Mouse (Mus musculus): ENCODE measurements around the gene E130308A19Rik. TPM values are rescaled to one million over a fixed set of nuclear protein-coding genes. Genes with fewer than 3 reads are reported as not detected.
A peak's percentile ranks its signal among the peaks of the same experiment; 100 is the strongest.

E130308A19Rik gene
- polyA plus RNA-seq, 1 experiment, result 3.0 TPM

DNA sequence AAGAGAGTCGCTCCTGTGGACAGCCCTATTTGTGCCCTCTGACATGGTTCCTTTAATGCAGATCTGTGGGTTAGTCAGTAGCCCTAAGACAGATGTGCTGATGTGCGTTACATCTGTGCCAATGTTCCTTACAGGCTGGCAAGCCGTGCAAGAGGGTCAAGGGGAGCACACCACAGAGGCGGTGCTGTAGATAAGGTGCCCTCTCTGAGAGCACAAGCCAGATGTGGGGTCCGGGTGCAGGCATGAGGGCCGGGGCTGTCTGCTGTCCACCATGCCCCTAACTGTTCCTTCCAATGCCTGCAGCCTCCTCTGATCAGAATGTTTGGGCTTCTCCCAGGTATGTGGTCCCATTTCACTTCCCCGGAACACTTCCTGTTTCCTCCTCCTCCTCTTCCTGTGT lies 138.9 kb downstream of the E130308A19Rik start:
- no peak for TF ChIP-seq POLR2AphosphoS2 (IDR thresholded peaks at IDR 0.05; ENCODE audit: insufficient read length, low read depth)
- TF ChIP-seq USF1 (IDR thresholded peaks at IDR 0.05; ENCODE audit: low read depth), result no peak
- no peak for TF ChIP-seq TCF12 (IDR thresholded peaks at IDR 0.05; ENCODE audit: insufficient read depth, poor library complexity, severe bottlenecking)
- no peak for TF ChIP-seq TCF3 (IDR thresholded peaks at IDR 0.05; ENCODE audit: insufficient read length, low read depth)
- no peak for TF ChIP-seq CEBPB (IDR thresholded peaks at IDR 0.05; ENCODE audit: insufficient read depth, poor library complexity, severe bottlenecking)
- no peak for TF ChIP-seq MYOD1 (IDR thresholded peaks at IDR 0.05; ENCODE audit: control insufficient read depth in 1 of 3, insufficient read length in 2 of 3, low read depth in 2 of 3)
- TF ChIP-seq MAX (IDR thresholded peaks at IDR 0.05; ENCODE audit: low read depth), result no peak
- TF ChIP-seq MYOG (IDR thresholded peaks at IDR 0.05; ENCODE audit: control insufficient read depth in 1 of 3, insufficient read depth in 1 of 3, insufficient read length in 2 of 3, low read depth in 2 of 3), result no peak
- TF ChIP-seq POLR2A (IDR thresholded peaks at IDR 0.05; ENCODE audit: insufficient read length, low read depth), result no peak
- no peak for TF ChIP-seq SRF (IDR thresholded peaks at IDR 0.05; ENCODE audit: control insufficient read depth, insufficient read length, low read depth)
- no peak for TF ChIP-seq REST (IDR thresholded peaks at IDR 0.05; ENCODE audit: insufficient read depth, insufficient read length)
- TF ChIP-seq E2F4 (IDR thresholded peaks at IDR 0.05; ENCODE audit: insufficient read depth), result no peak
- Histone ChIP-seq H3K4me2 (ENCODE audit: low read depth) (no peak overlapping the region), H3K27me3 (ENCODE audit: control insufficient read depth, insufficient read depth, insufficient read length) (no peaks in the 10 kb centered on the region), H3ac (ENCODE audit: control insufficient read depth, insufficient read length) (no peak overlapping the region), H3K36me3 (ENCODE audit: control insufficient read depth, insufficient read depth) (no peaks in the 10 kb centered on the region), H3K79me2 (ENCODE audit: control insufficient read depth, insufficient read depth) (no peaks in the 10 kb centered on the region), H3K4me3 (no peak overlapping the region)

- TF ChIP-seq POLR2AphosphoS2 (IDR thresholded peaks at IDR 0.05; ENCODE audit: insufficient read length, low read depth) (no peak), MYOG (IDR thresholded peaks at IDR 0.05; ENCODE audit: control insufficient read depth in 1 of 3, insufficient read depth in 1 of 3, insufficient read length in 2 of 3, low read depth in 2 of 3) (no peak), CEBPB (IDR thresholded peaks at IDR 0.05; ENCODE audit: insufficient read depth, poor library complexity, severe bottlenecking) (no peak), USF1 (IDR thresholded peaks at IDR 0.05; ENCODE audit: low read depth) (no peak), POLR2A (IDR thresholded peaks at IDR 0.05; ENCODE audit: insufficient read length, low read depth) (no peak), TCF3 (IDR thresholded peaks at IDR 0.05; ENCODE audit: insufficient read length, low read depth) (no peak), TCF12 (IDR thresholded peaks at IDR 0.05; ENCODE audit: insufficient read depth, poor library complexity, severe bottlenecking) (no peak), REST (IDR thresholded peaks at IDR 0.05; ENCODE audit: insufficient read depth, insufficient read length) (no peak), E2F4 (IDR thresholded peaks at IDR 0.05; ENCODE audit: insufficient read depth) (no peak), MAX (IDR thresholded peaks at IDR 0.05; ENCODE audit: low read depth) (no peak), SRF (IDR thresholded peaks at IDR 0.05; ENCODE audit: control insufficient read depth, insufficient read length, low read depth) (no peak), MYOD1 (IDR thresholded peaks at IDR 0.05; ENCODE audit: control insufficient read depth in 1 of 3, insufficient read length in 2 of 3, low read depth in 2 of 3) (no peak)
- Histone ChIP-seq H3ac (ENCODE audit: control insufficient read depth, insufficient read length) (no peak overlapping the region), H3K27me3 (ENCODE audit: control insufficient read depth, insufficient read depth, insufficient read length) (no peaks in the 10 kb centered on the region), H3K4me3 (no peak overlapping the region), H3K4me2 (ENCODE audit: low read depth) (peak overlapping the region; percentile 1), H3K79me2 (ENCODE audit: control insufficient read depth, insufficient read depth) (no peaks in the 10 kb centered on the region), H3K36me3 (ENCODE audit: control insufficient read depth, insufficient read depth) (peaks cover 5% of the 10 kb centered on the region)
Observed at GRCm38 (mm10) chr4:59765385-59766005, 139.5 kb downstream of the E130308A19Rik start.

DNA sequence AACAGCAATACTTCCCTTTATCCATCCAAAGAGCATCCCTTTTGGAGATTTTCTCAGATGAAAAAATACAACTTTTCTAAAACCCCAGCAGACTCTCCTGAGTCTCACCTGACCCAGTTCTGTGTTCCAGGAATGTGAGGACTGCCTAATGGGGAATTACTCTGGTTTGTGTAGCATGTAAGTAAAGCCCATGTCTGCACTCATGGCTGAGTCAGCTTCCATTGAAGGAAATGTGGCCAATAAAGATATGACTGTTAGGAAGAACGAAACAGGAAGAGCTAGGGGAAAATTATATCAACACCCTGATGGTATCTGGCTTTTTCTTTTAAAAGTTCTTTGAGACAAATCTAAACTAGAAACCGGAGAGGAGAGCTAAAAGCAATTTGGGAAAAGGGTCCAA lies 141.7 kb downstream of the E130308A19Rik start:
- Histone ChIP-seq H3K27me3 (ENCODE audit: control insufficient read depth, insufficient read depth, insufficient read length) (no peaks in the 10 kb centered on the region), H3K79me2 (ENCODE audit: control insufficient read depth, insufficient read depth) (no peaks in the 10 kb centered on the region), H3ac (ENCODE audit: control insufficient read depth, insufficient read length) (no peak overlapping the region), H3K4me2 (ENCODE audit: low read depth) (no peak overlapping the region), H3K4me3 (no peak overlapping the region), H3K36me3 (ENCODE audit: control insufficient read depth, insufficient read depth) (peaks cover 19% of the 10 kb centered on the region)
- TF ChIP-seq MYOD1 (IDR thresholded peaks at IDR 0.05; ENCODE audit: control insufficient read depth in 1 of 3, insufficient read length in 2 of 3, low read depth in 2 of 3) (no peak), SRF (IDR thresholded peaks at IDR 0.05; ENCODE audit: control insufficient read depth, insufficient read length, low read depth) (no peak), CEBPB (IDR thresholded peaks at IDR 0.05; ENCODE audit: insufficient read depth, poor library complexity, severe bottlenecking) (no peak), POLR2A (IDR thresholded peaks at IDR 0.05; ENCODE audit: insufficient read length, low read depth) (no peak), TCF12 (IDR thresholded peaks at IDR 0.05; ENCODE audit: insufficient read depth, poor library complexity, severe bottlenecking) (no peak), MAX (IDR thresholded peaks at IDR 0.05; ENCODE audit: low read depth) (no peak), TCF3 (IDR thresholded peaks at IDR 0.05; ENCODE audit: insufficient read length, low read depth) (no peak), MYOG (IDR thresholded peaks at IDR 0.05; ENCODE audit: control insufficient read depth in 1 of 3, insufficient read depth in 1 of 3, insufficient read length in 2 of 3, low read depth in 2 of 3) (no peak), E2F4 (IDR thresholded peaks at IDR 0.05; ENCODE audit: insufficient read depth) (no peak), USF1 (IDR thresholded peaks at IDR 0.05; ENCODE audit: low read depth) (no peak), POLR2AphosphoS2 (IDR thresholded peaks at IDR 0.05; ENCODE audit: insufficient read length, low read depth) (no peak), REST (IDR thresholded peaks at IDR 0.05; ENCODE audit: insufficient read depth, insufficient read length) (no peak)

DNA sequence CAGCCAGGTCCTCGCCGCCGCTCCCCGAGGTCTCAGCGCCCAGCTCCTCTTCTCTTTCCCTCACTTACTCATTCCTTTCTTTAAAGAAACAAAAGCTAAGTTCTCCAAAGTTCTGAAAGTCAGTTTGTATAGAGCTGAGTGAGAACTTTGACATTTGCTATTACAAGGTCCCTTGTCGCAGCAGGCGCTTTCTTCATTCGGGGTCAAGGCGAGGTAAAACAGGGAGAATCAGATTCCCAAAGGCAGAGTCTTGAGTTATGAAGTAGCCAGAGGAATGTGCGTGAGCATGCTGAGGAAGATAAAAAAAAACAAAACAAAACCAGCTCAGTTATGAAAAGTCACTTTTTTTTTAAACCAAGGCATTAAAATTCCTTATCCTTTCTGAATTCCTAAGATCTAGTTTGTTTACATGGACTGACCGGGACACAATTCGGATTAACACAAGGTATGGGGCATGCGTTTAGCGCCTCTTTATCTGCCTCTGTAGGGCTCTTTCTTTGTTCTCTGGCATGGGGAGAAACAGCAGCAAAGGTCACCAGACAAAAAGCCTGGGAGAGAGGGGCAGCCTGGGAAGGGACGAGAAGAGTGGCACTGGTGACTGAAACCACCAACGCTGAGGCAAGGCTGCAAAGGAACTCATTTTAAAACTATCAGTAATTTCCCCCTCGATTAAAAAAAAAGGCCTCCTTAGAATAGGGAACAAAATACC lies 146.3 kb downstream of the E130308A19Rik start:
- H3K36me3 ChIP-seq (ENCODE audit: control insufficient read depth, insufficient read depth), result peaks cover 44% of the 10 kb centered on the region
- H3ac ChIP-seq (ENCODE audit: control insufficient read depth, insufficient read length), result no peak overlapping the region
- H3K79me2 ChIP-seq (ENCODE audit: control insufficient read depth, insufficient read depth), result peaks cover 6% of the 10 kb centered on the region
- no peak overlapping the region for H3K4me3 ChIP-seq
- H3K4me2 ChIP-seq (ENCODE audit: low read depth), result no peak overlapping the region
- H3K27me3 ChIP-seq (ENCODE audit: control insufficient read depth, insufficient read depth, insufficient read length), result no peaks in the 10 kb centered on the region
- TF ChIP-seq E2F4 (IDR thresholded peaks at IDR 0.05; ENCODE audit: insufficient read depth) (no peak), TCF3 (IDR thresholded peaks at IDR 0.05; ENCODE audit: insufficient read length, low read depth) (no peak), USF1 (IDR thresholded peaks at IDR 0.05; ENCODE audit: low read depth) (no peak), TCF12 (IDR thresholded peaks at IDR 0.05; ENCODE audit: insufficient read depth, poor library complexity, severe bottlenecking) (no peak), MAX (IDR thresholded peaks at IDR 0.05; ENCODE audit: low read depth) (no peak), POLR2AphosphoS2 (IDR thresholded peaks at IDR 0.05; ENCODE audit: insufficient read length, low read depth) (no peak), REST (IDR thresholded peaks at IDR 0.05; ENCODE audit: insufficient read depth, insufficient read length) (no peak), MYOD1 (IDR thresholded peaks at IDR 0.05; ENCODE audit: control insufficient read depth in 1 of 3, insufficient read length in 2 of 3, low read depth in 2 of 3) (no peak), CEBPB (IDR thresholded peaks at IDR 0.05; ENCODE audit: insufficient read depth, poor library complexity, severe bottlenecking) (no peak), MYOG (IDR thresholded peaks at IDR 0.05; ENCODE audit: control insufficient read depth in 1 of 3, insufficient read depth in 1 of 3, insufficient read length in 2 of 3, low read depth in 2 of 3) (no peak)

Data from myocyte (in vitro differentiated cells).